Mouse (Mus musculus): ENCODE measurements around the gene Foxd1. TPM values are rescaled to one million over a fixed set of nuclear protein-coding genes. Genes with fewer than 3 reads are reported as not detected.
A peak's percentile ranks its signal among the peaks of the same experiment; 100 is the strongest.

The Foxd1 gene
- polyA plus RNA-seq, 1 experiment from 2014 or later = not detected

GRCm38 (mm10) chr13:98355559-98356111, 1.6 kb downstream of the Foxd1 start:
- no peaks in the 10 kb centered on the region for H3K9me3 ChIP-seq (replicated peaks)
- peaks cover 94% of the 10 kb centered on the region for H3K27me3 ChIP-seq
- peak overlapping the region; percentile 53 for H3K4me3 ChIP-seq
- H3K4me1 ChIP-seq (replicated peaks) = peaks cover 24% of the 10 kb centered on the region
- H3K9ac ChIP-seq = peak overlapping the region; percentile 41; the same call in 1 of the 2 replicates
- no peaks in the 10 kb centered on the region for H3K36me3 ChIP-seq
- ATAC-seq (replicated peaks; ENCODE audit: insufficient number of reproducible peaks, insufficient read depth, low FRiP score, low read depth) = 0 out of 2 replicates have a peak, but pooled peaks have one; percentile 24
- H3K27ac ChIP-seq = no peak overlapping the region
- peak overlapping the region; percentile 90 for H3K4me2 ChIP-seq
- 1% methylated on average over 69 of the region's 81 CpGs for WGBS

GRCm38 (mm10) chr13:98356176-98356972, 2.3 kb downstream of the Foxd1 start:
- peak overlapping the region; percentile 53 for H3K4me3 ChIP-seq

GRCm38 (mm10) chr13:98356973-98357425, 3.0 kb downstream of the Foxd1 start:
- no peak overlapping the region for H3K4me3 ChIP-seq
- no peak for ATAC-seq (replicated peaks; ENCODE audit: insufficient number of reproducible peaks, insufficient read depth, low FRiP score, low read depth)
- no peak overlapping the region for H3K9ac ChIP-seq
- no peaks in the 10 kb centered on the region for H3K36me3 ChIP-seq
- peaks cover 24% of the 10 kb centered on the region for H3K4me1 ChIP-seq (replicated peaks)
- peaks cover 91% of the 10 kb centered on the region for H3K27me3 ChIP-seq
- no peaks in the 10 kb centered on the region for H3K9me3 ChIP-seq (replicated peaks)
- no peak overlapping the region for H3K27ac ChIP-seq
- WGBS = 11% methylated on average over 6 of the region's 6 CpGs
- H3K4me2 ChIP-seq = no peak overlapping the region

More at GRCm38 (mm10) chr13:98356176-98356972, 2.3 kb downstream of the Foxd1 start:
- Histone ChIP-seq H3K27ac (no peak overlapping the region), H3K27me3 (peaks cover 94% of the 10 kb centered on the region), H3K4me1 (replicated peaks) (peaks cover 24% of the 10 kb centered on the region), H3K9ac (no peak overlapping the region), H3K9me3 (replicated peaks) (no peaks in the 10 kb centered on the region), H3K4me2 (peak overlapping the region; percentile 90), H3K36me3 (no peaks in the 10 kb centered on the region)
- no peak for ATAC-seq (replicated peaks; ENCODE audit: insufficient number of reproducible peaks, insufficient read depth, low FRiP score, low read depth)
- 11% methylated on average over 9 of the region's 9 CpGs for WGBS

GRCm38 (mm10) chr13:98357433-98358423, 3.7 kb downstream of the Foxd1 start:
- Histone ChIP-seq H3K36me3 (no peaks in the 10 kb centered on the region), H3K27ac (no peak overlapping the region), H3K4me3 (no peak overlapping the region), H3K4me1 (replicated peaks) (peaks cover 24% of the 10 kb centered on the region), H3K4me2 (no peak overlapping the region), H3K27me3 (peaks cover 91% of the 10 kb centered on the region), H3K9ac (no peak overlapping the region), H3K9me3 (replicated peaks) (no peaks in the 10 kb centered on the region)
- no peak for ATAC-seq (replicated peaks; ENCODE audit: insufficient number of reproducible peaks, insufficient read depth, low FRiP score, low read depth)
- 4% methylated on average over 18 of the region's 18 CpGs for WGBS

- 4% methylated on average over 23 of the region's 23 CpGs for WGBS
- H3K4me3 ChIP-seq = no peak overlapping the region
- H3K9ac ChIP-seq = no peak overlapping the region
- H3K27ac ChIP-seq = no peak overlapping the region
- H3K4me1 ChIP-seq (replicated peaks) = peaks cover 24% of the 10 kb centered on the region
- H3K4me2 ChIP-seq = no peak overlapping the region
- no peak for ATAC-seq (replicated peaks; ENCODE audit: insufficient number of reproducible peaks, insufficient read depth, low FRiP score, low read depth)
- H3K27me3 ChIP-seq = peaks cover 92% of the 10 kb centered on the region
- H3K9me3 ChIP-seq (replicated peaks) = no peaks in the 10 kb centered on the region
- H3K36me3 ChIP-seq = no peaks in the 10 kb centered on the region
Measured at GRCm38 (mm10) chr13:98358424-98359181, 4.6 kb downstream of the Foxd1 start.

GRCm38 (mm10) chr13:98359337-98359736, 5.3 kb downstream of the Foxd1 start:
- Histone ChIP-seq H3K9ac (no peak overlapping the region), H3K4me3 (no peak overlapping the region), H3K4me1 (replicated peaks) (peaks cover 17% of the 10 kb centered on the region), H3K9me3 (replicated peaks) (no peaks in the 10 kb centered on the region), H3K4me2 (no peak overlapping the region), H3K27ac (no peak overlapping the region), H3K27me3 (peaks cover 90% of the 10 kb centered on the region), H3K36me3 (no peaks in the 10 kb centered on the region)
- no peak for ATAC-seq (replicated peaks; ENCODE audit: insufficient number of reproducible peaks, insufficient read depth, low FRiP score, low read depth)
- 6% methylated on average over 6 of the region's 8 CpGs for WGBS

GRCm38 (mm10) chr13:98360391-98360790, 6.3 kb downstream of the Foxd1 start:
- Histone ChIP-seq H3K4me1 (replicated peaks) (peaks cover 6% of the 10 kb centered on the region), H3K4me2 (no peak overlapping the region), H3K36me3 (no peaks in the 10 kb centered on the region), H3K27me3 (peaks cover 88% of the 10 kb centered on the region), H3K4me3 (no peak overlapping the region), H3K27ac (no peak overlapping the region), H3K9ac (no peak overlapping the region), H3K9me3 (replicated peaks) (no peaks in the 10 kb centered on the region)
- WGBS = 4% methylated on average over 6 of the region's 6 CpGs
- ATAC-seq (replicated peaks; ENCODE audit: insufficient number of reproducible peaks, insufficient read depth, low FRiP score, low read depth) = no peak

- Histone ChIP-seq H3K36me3 (no peaks in the 10 kb centered on the region), H3K9me3 (replicated peaks) (no peaks in the 10 kb centered on the region), H3K9ac (no peak overlapping the region), H3K4me1 (replicated peaks) (peaks cover 6% of the 10 kb centered on the region), H3K27ac (no peak overlapping the region), H3K27me3 (peaks cover 87% of the 10 kb centered on the region), H3K4me2 (no peak overlapping the region), H3K4me3 (no peak overlapping the region)
- no peak for ATAC-seq (replicated peaks; ENCODE audit: insufficient number of reproducible peaks, insufficient read depth, low FRiP score, low read depth)
- WGBS = 8% methylated on average over 5 of the region's 5 CpGs
Measured at GRCm38 (mm10) chr13:98361161-98361560, 7.1 kb downstream of the Foxd1 start.

- no peak overlapping the region for H3K9ac ChIP-seq
- H3K4me2 ChIP-seq = no peak overlapping the region
- H3K4me1 ChIP-seq (replicated peaks) = peaks cover 10% of the 10 kb centered on the region
- no peaks in the 10 kb centered on the region for H3K9me3 ChIP-seq (replicated peaks)
- WGBS = 16% methylated on average over 4 of the region's 4 CpGs
- H3K27me3 ChIP-seq = peaks cover 91% of the 10 kb centered on the region
- H3K36me3 ChIP-seq = no peaks in the 10 kb centered on the region
- H3K27ac ChIP-seq = no peak overlapping the region
- no peak for ATAC-seq (replicated peaks; ENCODE audit: insufficient number of reproducible peaks, insufficient read depth, low FRiP score, low read depth)
- no peak overlapping the region for H3K4me3 ChIP-seq
Measured at GRCm38 (mm10) chr13:98363046-98363445, 9.0 kb downstream of the Foxd1 start.

GRCm38 (mm10) chr13:98365081-98365480, 11.0 kb downstream of the Foxd1 start:
- Histone ChIP-seq H3K4me3 (no peak overlapping the region), H3K4me2 (no peak overlapping the region), H3K27ac (no peak overlapping the region), H3K9me3 (replicated peaks) (no peaks in the 10 kb centered on the region), H3K27me3 (peaks cover 92% of the 10 kb centered on the region), H3K4me1 (replicated peaks) (peaks cover 10% of the 10 kb centered on the region), H3K36me3 (no peaks in the 10 kb centered on the region), H3K9ac (no peak overlapping the region)
- no peak for ATAC-seq (replicated peaks; ENCODE audit: insufficient number of reproducible peaks, insufficient read depth, low FRiP score, low read depth)
- WGBS = 2% methylated on average over 8 of the region's 8 CpGs
